Mouse (Mus musculus) cerebellum, adult 8-10 months (tissue): ENCODE results near the gene Kcna2.

Source experiments
- DNase-seq: peaks from one replicate; pipeline ENCODE4 v3.0.0; 2022

Kcna2 gene

DNA sequence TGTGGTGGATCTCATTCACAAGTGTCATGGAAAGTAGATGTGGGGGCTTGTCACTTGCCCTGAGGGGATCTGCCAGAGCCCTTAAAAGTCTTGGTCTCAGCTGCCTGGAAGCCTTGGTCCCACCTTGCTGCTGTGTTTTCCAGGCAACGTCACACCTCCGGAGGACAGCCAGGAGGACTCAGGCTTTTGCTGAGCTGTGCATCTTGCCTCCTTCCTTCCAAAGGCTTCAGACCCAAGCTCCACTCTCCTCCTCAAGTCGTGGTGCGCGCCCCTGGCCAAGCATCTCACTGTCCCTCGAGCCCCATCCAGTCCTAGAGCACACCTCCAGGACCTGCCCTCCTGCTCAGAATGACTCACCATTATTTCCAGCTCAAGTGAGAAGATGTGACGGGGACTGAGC, 2.1 kb downstream of the Kcna2 start:
- peak; percentile 50 for DNase-seq

DNA sequence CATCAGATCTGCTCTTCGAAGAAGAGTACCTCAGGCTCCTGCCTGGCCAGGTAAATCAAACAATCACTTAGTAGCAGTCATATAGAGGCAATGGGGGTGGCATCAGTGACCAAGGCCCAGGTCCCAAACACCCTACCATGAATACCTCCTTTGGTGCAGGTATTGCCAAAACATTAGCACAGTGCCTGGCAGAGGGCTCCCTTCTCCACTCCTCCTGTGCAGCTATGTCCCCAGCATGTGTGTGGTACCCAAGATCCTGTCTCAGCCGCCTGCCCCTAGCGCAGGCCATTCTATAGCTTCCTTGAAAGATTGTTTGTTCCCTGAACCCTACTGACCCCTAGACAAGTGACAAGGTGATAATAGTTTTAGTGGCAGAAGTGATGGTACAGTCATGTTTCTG, 2.5 kb downstream of the Kcna2 start:
- DNase-seq, result no peak

DNA sequence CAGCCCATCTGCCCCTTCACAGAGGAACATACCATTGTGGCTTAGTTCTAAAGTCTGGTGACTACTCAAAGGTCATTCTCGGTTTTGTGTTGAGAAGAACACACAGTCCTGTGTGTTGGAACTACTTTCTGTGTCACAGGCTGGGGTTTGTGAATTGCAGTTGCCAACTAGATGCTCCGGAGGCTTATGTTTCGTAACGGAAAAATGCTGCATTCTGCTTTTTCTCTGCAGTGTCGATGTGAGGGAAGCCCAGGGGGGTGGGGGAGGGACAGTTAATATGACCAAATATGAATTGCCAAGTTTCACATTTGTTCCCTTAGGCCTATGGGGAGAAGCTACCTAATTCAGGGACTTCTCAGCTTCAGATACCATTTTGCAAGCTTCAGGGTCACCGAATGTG, 5.0 kb downstream of the Kcna2 start:
- no peak for DNase-seq

DNA sequence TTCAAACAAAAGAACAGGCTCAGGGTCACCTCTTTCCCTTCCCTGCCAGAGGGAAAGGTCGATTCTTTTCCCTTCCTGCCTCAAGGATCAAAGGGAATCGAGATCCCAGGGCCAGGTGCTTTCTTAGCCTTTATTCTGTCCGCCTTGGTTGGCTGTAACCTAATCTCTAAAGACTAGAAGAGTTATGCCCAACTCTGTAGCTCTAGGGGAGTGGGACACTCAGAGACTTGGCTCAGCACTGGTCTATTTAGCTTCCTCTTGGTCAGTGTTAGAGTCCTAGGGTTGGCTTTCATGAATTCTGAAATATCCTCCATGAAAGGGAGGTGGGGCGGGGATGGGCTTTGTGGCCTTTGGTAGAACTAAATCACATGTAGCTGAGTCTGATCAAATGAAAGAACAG, 11.6 kb downstream of the Kcna2 start:
- no peak for DNase-seq

DNA sequence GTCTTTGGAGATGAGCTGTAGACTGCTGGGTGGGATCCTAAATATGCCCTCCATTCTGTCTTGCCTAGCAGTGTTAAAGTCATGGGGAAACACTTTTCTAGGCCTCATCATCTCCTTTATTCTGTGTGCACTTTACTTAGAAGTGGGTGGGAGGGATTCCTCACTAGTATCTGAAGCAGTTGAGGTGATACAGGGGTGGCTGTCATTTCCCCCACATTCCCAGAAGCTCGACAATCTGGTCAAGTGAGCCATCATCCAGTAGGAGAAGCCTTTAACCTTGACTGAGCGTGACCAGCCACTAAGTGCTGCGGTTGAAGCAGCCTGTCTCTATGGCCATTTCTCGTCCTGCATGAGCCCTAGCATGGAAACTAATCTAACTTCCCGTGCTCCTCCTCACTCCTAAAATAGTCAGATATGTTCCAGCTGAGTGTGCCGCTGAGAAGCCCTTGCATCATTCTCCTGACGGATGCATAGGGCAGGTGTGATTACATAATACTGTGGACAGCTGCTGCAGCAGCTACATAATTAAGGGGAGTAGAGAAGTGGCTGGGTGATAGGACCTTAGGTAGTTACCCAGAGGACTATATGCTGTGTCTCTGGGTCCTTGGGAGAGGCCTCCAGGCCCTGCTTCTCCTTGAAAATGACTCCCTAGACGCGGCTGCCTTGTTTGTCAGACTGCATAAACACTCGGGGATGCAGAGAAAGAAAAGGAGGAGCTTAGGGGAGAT, 12.2 kb downstream of the Kcna2 start:
- DNase-seq, result no peak

DNA sequence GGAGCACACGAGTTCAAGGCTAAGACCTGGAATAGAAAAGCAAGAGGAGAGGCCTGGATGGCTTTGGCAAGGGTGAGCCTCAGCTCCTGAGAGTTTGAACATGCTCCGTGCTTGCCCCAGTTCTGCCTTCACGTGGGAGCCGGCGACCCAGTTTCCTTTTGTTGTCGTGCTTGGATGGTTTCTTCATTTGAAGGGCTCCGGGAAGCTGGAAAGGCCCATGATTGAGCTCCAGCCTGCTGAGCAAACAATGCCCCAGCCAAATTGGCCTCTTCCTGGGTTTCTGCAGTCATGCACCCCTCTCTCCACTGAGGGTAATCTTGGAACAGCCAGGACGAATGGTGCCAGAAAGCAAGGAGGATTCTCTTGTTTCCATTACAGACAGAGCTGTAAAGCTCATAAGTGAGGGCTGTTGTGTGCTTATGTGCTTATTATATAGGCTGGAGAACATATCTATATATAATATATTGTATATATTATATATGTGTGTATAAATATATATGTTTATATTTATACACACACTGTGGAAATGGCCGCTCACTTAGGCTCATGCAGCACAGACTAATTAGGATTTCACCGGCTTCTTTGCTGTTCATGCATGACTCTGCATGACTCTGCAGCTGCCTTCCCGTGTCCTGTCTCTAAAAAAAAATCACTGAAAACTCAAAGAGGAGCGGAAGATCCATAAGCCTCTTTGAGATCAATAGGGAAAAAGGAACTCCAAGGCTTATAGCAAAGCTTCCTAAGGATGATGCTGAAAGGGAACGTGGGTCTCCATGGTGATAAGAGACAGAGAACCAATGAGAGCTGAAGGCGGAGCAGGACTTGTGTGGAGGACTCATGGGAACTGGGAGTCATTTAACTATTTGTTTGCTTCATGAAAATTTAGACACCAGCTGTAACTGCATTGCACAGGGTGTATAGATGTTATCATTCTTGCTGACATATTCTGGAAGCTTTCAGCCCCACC, 13.1 kb downstream of the Kcna2 start:
- DNase-seq, result peak; percentile 83

DNA sequence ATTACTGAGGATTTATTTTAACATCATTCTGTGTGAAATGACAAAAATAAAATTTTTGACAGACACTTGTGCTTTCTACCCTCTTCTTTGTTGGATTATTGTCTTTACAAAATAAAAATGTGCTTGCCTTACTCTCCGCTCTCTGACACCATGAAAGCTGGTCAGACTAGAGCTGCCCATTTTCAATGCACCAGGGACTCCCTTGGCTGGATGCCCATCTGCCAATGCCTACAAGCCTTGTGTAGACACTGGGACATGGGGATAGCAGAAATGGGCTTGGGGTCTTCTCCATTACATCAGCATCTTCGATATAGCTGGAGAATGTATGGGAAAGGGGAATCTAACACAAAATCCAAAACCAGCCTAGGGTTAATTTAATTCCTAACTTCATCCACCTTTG, 14.0 kb downstream of the Kcna2 start:
- DNase-seq, result no peak

DNA sequence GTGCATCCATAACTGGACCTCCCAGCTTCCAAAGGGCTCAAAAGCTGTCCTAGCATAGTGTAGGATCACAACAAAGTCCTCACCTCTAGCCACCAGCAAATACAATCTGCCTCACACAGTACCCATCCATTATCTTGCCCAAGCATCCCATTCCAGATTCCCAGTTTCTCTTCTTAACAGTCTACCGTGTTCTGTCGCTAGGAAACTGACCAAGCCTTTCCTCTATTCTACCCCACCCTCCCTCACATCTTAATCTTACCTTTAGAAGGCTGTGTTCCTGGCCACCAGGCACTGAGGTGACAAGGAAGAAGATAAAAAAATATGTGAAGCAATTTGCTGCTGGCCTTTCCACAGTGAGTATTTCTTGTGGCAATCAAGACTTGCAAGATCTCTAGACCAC, 14.8 kb downstream of the Kcna2 start:
- DNase-seq, result no peak

DNA sequence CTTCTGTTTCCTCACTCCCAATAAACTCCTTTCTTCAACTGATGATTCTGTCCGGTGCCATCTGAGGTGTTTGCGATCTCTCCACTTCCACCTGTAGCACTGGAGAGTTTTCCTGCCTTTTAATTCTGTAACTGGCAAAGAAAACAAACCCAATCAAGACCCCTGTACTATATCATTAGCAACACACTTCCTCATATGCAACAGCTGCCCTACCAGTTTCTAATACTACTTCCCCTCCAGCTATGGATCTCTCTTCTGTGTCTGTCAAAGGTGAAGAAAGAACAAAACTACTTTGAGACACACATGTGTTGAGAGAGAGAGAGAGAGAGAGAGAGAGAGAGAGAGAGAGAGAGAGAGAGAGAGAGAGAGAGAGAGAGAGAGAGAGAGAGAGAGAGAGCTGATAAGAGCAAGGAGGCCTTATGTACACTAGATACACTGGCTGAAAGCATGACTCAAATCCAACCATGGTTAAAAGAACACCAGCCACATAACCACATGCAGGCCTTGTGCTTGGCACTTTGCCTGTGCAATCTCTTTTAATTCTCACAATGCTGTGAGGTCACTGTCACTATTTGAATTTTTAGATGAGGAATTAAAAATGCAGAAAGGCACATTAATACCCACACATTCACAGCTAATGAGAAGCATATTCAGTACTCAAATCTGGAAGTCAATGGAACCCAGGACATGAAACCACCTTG, 19.1 kb downstream of the Kcna2 start:
- no peak for DNase-seq

DNA sequence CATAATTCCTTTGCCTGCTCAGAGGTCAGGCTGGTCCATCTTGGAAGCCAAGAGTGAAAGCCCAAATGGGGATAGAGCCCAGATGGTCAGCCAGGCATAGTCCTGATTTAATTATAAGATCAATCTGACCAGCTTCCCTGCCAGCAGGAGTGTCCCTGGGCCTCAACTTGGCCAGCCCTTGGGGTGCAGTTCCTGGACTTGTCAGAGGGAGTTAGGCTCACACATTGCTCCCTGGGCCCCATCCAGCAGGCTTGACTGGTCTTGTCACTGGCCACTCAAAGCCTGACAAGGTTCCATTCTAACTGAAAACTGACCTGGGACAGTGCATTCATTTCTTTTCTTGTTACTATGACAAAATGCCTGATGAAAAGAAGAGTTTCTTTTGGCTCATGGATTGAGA, 21.4 kb downstream of the Kcna2 start:
- peak; percentile 75 for DNase-seq

DNA sequence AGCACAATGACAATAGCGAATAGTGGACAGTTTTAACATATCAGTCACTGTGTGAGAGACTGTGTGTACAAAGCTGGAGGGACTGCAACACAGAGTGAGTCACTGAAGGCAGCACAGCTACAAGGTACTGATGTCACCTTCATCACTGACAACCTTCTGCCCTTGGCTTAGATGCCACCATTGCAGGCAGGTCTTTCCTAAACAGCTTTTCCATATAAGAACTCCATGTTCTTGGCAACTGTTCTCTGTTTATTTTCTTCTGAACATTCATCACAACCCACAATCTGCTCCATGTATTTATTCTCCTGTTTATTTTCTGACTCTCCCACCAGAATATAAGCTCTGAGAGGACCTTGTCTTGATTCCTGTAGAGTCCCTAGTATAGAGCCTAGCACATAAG, 26.7 kb downstream of the Kcna2 start:
- DNase-seq, result no peak

DNA sequence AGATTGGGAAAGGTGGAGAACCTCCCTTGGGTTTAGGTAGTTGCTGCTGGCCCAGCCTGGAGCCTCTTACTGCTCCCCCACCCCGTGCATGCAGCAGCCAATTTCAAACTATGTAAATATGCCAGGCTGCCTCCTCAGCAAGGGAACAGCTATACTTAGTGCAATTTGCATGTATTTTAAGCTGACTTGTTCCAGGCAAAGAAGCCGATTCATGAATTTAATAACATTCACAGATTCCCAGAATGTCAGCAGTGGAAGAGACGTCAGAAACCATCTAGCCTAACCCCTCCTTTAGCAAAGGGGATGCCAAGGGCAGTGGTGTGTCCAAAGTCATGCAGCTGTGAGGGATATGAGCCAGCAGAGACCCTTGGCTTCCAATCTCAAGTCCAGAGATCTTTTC, 27.5 kb downstream of the Kcna2 start:
- no peak for DNase-seq

DNA sequence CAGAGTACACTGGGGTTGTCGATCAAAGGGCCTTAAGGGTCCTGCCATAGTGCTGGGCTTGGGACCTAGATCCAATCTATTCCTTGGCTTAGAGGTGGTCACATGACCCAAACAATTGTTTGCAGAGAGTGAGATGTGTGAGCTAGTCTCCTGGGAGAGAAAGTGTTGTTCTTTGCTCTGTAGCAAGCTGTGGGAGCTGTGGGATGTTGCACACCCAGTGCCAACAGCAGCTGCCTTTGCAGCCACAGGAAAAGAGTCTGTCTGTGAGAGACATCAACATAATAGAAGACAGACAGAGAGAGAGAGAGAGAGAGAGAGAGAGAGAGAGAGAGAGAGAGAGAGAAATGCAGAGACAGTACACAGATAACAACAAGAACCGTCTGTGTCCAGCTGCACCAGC, 28.3 kb downstream of the Kcna2 start:
- DNase-seq, result no peak

DNA sequence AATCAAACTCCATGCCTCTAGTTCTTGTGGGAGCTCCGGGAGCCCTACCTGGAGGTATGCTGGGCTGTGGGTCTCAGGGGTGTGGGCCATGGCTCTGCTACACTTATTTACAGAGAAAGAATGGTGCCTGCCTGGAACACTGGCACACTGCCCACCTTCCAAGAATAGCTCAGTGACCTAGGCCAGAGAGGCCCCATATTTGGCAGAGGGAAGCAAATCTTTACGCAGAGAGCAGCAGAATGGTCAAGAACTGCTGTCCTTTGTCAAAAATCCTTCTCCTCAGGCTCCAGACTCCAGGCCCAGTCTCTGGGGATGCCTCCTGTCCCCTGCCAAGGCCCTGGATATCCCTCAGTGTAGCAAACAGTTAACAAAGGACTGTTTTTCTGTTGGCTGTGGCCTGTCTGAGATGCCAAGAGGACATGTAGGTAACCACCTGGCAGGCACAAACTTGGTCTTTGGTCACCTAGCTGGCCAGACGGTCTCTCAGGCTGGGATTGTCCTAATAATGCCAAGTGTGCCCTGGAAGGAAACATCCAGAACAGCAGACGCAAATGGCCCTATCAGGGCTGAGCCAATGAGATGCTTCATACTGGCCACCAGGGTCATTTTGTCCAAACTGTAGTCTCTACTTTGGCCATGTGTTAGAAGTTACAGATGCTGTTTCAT, 29.8 kb downstream of the Kcna2 start:
- no peak for DNase-seq

DNA sequence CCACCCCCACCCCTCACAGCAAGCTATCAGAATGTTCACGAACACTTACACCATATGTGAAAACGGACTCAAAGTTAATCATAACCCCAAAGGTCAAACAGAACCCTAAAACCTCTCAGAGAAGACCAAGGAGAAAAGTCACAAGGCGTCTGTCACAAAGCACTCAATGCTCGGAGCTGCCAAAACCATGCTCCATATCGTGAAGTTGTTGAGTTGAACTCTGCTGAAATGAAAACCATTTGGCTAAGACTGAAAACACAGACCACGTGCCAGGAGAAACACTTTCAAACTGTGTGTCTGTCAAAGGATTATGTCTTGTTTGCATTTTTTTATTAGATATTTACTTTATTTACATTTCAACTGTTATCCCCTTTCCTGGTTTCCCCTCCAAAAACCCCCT, 30.9 kb downstream of the Kcna2 start:
- no peak for DNase-seq

DNA sequence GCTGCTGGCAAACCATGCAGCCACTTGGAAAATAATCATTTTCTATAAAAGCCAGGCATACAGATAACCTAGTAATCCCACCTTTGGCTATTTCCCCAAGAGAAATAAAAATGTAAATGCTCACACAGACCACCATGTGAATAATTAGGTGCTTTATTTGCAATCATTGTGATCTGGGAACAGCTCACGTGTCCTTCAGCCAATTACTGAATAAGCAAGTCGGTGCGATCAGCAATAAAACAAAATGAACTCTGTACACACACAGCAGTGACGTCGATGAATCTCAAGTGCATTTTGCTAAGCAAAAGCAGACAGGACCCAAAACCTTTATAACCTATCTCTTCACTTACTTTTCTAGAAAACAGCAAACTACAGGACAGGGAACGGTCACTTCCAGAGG, 31.7 kb downstream of the Kcna2 start:
- no peak for DNase-seq

DNA sequence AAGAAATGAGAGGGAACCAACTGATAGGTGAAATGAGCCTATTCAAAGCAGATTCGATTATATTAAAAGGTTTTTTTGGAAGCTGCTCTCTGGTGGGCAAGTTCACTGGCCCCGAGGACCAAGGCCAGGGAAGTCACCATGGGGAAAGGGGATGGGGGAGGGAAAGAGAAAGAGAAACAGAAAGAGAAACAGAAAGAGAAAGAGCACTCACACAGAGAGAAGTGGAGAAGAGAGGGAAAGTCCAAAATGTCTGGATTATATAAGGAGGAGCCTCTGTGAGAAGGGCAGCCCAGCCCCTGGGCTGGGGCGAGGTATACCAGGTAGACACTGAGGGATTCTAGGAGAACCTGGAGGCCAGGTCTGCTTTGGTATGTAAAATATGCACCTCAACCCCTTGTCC, 33.5 kb downstream of the Kcna2 start:
- no peak for DNase-seq

DNA sequence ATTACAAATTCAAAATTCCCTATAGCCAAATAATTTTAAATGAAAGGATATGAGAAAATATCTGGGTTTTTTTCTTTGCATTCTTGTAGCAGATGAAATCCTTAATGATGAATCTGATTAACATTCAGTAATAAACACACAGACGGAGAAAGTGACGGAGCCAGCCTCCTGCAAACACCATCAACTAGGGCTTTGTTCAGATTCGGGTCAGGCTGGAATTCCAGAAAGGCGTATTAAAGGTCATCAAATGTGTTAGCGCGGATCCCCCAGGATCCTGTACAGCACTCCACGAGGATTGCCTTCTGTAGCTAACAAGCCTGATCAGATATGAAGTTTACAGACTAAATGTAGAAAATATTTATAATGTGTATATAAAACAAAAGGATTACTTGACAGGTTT, 46.2 kb downstream of the Kcna2 start:
- no peak for DNase-seq

DNA sequence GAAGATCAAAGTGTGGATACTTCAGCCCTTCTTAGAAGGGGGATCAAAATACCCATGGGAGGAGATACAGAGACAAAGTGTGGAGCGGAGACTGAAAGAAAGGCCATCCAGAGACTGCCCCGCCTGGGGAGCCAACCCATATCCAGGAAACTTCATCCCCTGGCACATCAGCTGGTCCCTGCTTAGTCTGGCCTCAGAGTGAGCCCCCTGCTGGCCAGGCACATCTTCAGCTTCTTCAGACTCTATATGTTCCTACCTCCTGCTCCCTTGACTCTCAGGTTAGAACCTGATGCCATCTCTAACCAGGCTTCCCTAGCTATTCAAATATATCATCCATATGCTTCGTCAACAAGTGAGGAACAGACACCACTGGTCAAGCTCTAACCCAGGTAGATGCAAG, 48.1 kb downstream of the Kcna2 start:
- no peak for DNase-seq

DNA sequence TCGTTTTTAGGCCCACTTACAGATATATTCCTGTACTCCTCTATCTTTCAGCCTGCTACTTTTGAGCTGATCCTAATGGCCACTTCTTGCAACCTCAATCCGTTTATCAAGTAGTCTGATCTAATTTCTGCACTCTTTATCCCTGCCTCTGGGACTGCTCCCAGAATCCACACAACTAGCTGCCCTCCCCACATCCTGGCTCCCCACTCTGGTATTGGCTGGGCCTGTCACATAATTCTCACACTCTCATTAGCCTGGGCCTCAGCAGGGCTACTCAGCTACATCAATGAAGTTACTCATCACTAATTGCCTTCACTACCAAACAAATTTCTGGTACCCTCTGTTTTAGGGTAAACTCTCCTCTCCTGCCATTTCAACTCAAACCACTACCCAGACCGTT, 49.5 kb downstream of the Kcna2 start:
- no peak for DNase-seq

DNA sequence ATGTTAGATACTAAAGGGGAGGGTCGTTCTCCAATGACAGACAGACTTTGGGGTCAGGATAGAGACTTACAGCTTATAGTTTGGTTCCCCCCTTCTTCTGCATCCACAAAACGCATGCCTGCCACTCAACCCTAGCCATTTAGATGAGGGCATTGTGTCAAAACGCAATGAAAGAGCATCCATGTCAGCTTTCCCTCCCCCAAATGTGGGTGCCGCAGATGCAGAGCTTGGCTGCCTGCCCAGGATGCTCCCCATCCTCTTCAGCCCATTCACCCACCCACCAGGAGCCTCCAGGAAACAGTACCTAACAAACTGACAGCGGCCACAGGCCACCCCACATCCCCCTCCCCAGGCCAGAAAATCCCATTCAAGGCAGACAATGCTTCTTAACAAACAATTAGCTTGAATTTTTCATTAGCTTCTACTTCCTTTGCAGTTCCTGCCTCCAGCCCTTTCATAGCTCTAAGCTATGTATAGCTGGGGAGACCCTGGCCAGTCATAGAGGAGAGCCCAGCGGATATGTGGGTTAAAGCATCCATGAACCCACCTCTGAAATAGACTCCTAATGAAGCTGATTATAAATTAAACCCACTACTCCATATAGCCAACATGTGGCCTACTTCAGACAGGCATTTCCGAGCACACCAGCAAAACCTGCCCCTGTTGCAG, 50.1 kb downstream of the Kcna2 start:
- DNase-seq, result no peak
